Mouse (Mus musculus) brain, embryonic 14.5 days (tissue): Measurements from ENCODE around the gene Spag9.

Experiments used
- CTCF ChIP-seq: fragments of 200-500 bp; IDR thresholded peaks from 2 replicates; pipeline ENCODE4 v1.5.1; 2012; ENCODE audit warnings: inconsistent platforms, mild to moderate bottlenecking, moderate library complexity, borderline replicate concordance; ENCODE audit not compliant: insufficient read depth, insufficient read length; ENCODE audit errors: extremely low read depth
- POLR2A ChIP-seq: fragments of 200-500 bp; IDR thresholded peaks from 2 replicates; pipeline ENCODE4 v1.6.1; 2012; ENCODE audit warnings: mild to moderate bottlenecking, inconsistent platforms, borderline replicate concordance; ENCODE audit not compliant: poor library complexity, insufficient read depth, insufficient read length, severe bottlenecking; ENCODE audit errors: extremely low read depth

GRCm38 (mm10) chr11:94032084-94032483 lies 36.2 kb downstream of the Spag9 start:
- TF ChIP-seq CTCF (no peak), POLR2A (no peak)
